Mouse (Mus musculus) lung, adult 18-20 months (tissue): ENCODE measurements around the gene Txk.

Experiments
- DNase-seq, 2 experiments: peaks; one replicate each; pipeline ENCODE4 v3.0.0; 2022; ENCODE audit warnings: mixed read lengths in 2 of 2

Txk gene

GRCm38 (mm10) chr5:72750226-72750625, 2.4 kb downstream of the Txk start:
- no peak for DNase-seq

DNA sequence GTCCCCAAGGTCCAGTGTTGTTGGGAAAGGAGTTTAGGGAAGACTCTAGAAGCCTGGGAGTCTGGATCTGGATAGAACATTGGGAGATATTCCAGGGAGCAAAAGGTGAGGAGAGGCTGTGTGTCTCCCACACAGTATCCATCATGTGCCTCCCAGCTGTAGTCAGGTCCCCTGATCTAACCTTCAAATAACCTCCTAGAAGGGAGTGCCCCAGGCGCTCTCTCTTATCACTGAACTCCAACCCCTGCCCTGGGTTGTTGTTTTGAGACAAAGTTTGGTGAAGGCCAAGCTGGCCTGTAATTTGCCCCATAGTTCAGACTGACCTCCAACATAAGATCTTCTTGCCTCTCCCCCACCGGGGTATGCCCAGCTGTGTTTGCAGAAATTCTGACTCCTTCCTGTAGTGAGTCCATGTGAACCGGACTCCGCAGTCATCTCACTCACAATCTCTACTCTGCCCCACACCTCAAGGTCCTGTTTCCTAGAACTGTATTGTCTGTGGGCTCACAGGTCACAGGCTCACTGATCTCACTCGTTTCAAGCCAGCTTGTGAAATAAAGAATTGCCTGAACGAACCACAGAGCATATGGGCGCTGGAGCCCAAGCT, 3.8 kb downstream of the Txk start:
- DNase-seq = no peak

DNA sequence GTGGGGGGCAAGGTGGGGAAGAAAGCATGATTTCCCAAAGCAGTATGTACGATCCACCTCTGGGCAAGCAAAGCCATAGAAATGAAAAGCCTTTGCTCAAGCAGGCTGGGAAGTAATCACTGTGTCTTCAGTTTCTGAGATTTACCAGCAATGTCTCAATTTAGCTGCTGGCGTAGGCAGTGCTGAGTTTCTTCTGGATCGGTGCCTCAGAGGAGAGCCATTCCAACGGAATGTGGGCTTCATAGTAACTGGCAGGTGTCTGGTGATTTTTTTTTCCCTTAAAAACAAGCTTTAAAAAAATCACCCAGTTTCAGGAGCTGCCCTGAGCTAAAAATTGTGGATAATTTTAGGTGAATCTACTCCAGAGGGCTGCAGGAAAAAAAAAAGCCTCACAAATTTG, 5.2 kb downstream of the Txk start:
- DNase-seq = no peak

DNA sequence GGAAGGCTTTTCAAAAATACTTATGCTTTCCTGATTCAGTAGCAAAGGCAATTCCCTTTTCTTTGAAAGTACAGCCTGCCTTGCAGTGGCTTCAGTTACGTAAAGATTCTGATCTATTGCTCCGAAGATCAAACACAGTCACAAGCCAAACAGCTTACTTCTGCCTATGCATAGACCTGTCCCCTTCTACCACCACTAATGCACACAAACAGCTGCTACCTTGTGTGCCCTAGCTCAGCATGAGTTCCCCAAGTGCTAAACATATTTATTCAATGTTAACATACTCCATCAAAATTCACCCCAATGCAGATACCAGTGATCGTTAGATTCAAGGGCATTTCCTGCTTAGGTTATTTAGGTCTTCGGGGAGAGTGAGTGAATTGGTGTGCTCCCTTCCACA, 6.1 kb downstream of the Txk start:
- DNase-seq = no peak

DNA sequence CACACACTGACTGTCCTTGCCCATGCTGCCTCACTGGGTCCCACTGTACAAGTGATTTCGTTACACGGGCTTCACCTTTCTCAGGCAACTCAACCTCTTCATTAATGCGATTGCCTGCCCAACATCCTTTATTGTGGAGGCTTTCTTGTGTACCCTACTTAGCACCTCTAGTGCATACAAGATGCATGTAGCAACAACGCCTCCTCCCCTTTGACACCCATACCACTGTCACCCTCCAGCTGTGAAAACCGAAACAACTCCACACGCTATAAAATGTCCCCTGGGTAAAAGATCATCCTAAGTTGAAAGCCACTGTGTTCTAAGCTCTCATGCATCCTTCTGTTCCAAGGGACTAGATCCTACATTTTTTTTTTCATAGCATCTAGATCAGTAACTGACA, 9.5 kb downstream of the Txk start:
- DNase-seq = no peak

- DNase-seq = no peak
These were observed 15.7 kb downstream of the Txk start for GRCm38 (mm10) chr5:72736868-72737267.

GRCm38 (mm10) chr5:72736437-72736836, 16.1 kb downstream of the Txk start:
- DNase-seq = no peak

DNA sequence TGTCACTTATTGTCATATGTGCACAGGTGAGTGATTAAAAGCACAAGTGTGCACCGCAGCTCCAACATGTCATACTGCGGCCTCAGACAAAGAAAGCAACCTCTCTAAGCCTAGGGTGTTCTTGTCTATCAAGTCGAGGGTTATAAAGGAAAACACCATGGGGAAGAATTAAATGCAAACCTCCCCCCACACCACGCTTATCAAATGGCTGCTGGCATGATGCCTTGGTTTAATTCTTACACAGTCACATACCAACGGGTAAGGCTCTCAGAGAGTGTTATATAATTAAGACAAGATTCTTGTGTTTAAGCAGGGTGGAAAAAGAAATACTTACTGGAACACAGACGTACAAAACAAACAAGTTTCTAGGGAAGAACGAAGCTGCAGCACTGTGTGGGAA, 16.8 kb downstream of the Txk start:
- DNase-seq = no peak

DNA sequence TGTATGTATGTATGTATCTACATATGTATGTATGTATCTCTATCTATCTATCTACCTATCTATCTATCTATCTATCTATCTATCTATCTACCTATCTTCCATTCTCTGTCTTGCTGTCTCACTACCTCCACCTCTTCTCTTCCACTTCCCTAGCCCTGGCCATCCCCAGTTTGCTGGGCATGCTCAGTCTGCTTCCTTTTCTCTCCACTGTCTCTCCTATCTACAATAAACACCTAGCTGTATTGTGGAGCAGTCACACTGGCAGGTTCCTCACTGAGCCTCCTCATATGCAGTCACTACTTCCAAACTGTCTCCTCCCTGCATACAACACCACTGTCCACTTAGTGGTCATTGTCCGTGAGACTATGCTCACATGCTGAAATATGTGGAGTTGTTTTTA, 19.7 kb downstream of the Txk start:
- DNase-seq = no peak

- no peak for DNase-seq
These were observed 27.2 kb downstream of the Txk start for GRCm38 (mm10) chr5:72725404-72725803.

DNA sequence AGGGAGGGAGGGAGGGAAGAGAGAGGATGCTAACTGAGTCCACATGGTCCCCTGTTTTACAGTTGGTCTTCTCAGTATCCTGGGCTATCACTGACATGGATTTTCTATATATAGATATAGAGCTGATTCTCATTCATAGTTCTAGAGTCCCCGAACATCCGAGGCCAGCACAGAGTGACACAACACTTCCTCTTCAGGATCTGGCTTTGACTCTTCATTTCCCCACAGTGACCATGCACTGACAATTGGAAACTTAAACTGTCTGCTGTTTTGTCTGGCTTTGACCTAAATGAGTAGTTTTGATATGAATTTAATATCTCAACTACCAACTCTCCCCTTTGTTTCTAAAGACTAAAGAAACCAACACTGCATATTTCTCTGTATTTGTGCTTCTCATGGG, 29.1 kb downstream of the Txk start:
- no peak for DNase-seq

GRCm38 (mm10) chr5:72720587-72720986, 32.0 kb downstream of the Txk start:
- no peak for DNase-seq

GRCm38 (mm10) chr5:72710572-72711278, 41.9 kb downstream of the Txk start:
- peak; percentile 22 to 52 for DNase-seq

GRCm38 (mm10) chr5:72709976-72710375, 42.6 kb downstream of the Txk start:
- peak in 1 of 2 experiments; percentile 12 for DNase-seq

- no peak for DNase-seq
These were observed 43.1 kb downstream of the Txk start for GRCm38 (mm10) chr5:72709451-72709850.

DNA sequence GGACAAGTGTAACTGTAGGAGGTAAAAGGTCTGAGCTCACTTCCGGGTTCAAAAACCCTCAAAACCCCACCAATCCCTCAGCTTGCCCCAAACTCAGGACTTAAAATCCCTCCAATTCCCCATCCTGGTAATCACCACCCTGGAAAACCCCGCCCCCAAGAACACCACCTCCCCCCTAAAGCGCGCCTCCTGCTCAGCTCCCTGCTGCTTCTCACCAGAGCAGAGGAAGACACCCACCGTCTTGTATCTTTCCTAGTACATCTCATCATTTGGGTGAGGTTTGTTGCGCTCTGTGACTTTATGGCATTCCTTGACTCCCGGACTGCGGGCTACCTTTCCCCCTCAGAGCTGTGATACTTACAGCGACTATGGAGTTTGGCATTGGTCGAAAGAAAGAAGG, 45.9 kb downstream of the Txk start:
- DNase-seq = no peak

- no peak for DNase-seq
These were observed 46.5 kb downstream of the Txk start for GRCm38 (mm10) chr5:72706095-72706494.

DNA sequence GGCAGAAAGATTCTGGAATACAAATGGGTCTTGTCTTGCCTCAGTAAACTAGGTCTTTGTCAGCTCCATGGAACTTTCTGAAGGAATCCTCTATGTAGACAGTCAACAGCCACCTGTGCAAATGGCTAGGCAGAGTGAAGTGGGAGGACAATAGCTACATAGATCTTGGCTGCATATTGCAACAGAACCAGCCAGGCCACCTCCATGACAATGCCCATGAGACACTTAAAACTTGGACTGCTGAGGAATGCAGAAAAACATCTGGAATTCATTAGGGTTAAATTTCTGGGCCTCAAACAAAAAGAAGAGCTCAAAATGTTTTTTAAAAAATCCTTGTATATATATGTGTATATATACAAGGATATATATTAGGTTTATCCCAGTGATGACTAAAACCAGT, 50.4 kb downstream of the Txk start:
- no peak for DNase-seq

DNA sequence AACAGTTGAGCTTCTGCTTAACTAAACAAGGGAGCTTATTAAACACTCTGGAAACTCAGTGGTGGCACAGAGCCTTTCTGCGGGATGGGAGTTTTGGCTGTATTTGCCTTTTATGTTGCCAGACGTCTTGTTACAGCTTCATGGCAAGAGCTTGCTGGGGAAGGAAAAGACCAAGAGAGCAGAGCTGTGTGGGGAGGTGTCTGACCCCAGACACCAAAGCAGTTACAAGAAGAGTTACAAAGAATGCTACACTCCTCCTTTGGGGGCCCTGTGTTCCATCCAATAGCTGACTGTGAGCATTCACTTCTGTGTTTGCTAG, 53.1 kb downstream of the Txk start:
- no peak for DNase-seq

DNA sequence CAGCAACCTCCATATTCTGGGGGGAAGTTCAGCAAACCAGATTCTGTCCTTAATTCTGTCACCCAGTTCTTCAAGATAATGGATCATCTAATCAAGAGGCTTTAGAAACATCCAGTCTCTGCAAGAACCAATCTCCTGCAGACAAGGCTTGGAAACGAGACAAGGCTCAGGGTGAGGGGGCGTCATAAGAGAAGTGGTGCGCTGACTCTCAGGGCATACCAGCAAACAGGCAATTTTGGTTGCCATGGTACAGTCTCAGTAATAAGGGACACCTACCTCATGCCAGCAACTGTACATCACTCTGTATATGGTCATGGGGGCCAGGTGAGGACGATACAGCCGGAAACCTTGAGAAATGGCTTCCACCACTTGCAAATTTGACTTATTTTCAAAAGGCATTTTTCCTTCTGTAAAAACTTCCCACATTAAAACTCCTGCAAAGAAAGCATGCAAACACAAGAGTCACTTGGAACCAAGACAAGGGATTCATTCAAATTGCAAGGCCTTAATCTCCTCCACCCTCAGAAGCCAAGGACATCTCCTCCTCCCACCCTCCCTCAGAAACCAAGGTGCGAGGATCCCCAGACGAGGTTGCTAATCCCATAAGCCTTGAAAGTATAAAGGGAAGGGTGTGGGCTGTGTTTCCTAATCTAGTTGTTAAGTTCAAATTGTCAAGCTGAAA, 53.6 kb downstream of the Txk start:
- no peak for DNase-seq

GRCm38 (mm10) chr5:72698343-72698742, 54.2 kb downstream of the Txk start:
- DNase-seq = no peak

DNA sequence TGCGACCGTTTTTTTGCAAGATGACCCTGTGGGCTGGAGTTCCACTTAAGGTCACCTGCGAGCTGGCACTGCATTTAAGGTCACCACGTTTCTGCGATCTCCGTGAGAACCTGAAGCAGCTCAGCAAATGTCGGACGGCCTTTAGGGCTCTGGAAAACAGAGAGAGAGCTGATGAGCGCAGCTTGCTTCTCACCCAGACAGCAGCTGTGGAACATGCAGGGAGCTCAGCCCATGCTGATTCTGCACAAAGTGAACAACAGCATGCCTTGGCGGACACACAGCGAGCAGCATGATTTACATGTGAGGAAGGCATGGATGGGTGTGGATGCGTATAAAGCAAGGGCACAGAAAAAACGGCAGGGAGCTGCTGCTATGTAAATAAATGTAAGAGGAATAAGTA, 56.1 kb downstream of the Txk start:
- no peak for DNase-seq

- DNase-seq = no peak
These were observed 57.9 kb downstream of the Txk start for GRCm38 (mm10) chr5:72694684-72695083.

DNA sequence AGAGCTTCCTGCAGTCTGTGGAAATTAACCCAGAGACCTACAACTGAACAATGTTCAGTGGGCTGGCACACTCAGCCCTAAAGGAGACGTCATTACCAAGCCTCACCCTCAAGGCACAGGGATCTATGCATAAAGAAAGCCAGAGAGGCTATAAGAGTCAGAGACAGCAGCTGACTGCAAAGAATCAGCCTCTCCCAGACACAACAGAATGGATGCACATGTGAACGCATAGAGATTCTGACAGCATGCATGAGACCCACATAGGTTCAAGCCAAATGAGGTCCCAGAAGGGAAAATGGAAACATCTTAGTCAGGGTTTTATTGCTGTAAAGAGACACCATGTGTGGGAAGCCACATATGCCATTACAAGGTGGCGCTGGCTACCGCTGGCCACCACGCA, 62.1 kb downstream of the Txk start:
- DNase-seq = no peak

DNA sequence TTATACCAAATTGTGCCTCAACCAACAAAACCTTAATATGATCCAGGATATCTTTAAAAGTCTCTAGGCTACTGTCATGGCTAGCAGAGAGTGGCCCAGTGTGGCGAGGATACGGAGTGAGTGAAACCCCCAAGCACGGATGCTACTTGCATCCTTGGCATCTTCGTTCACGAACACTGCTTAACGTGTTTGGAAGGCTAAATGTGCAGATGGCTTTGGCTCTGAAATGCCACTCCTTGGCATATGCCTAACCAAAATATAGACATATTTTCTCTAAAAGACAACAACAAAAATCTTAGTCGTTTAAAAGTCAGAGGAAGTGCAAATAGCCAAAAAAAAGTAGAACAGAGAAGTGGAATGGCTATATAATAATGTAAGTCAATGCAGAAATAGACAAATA, 63.0 kb downstream of the Txk start:
- DNase-seq = no peak
